Mouse (Mus musculus) colon, adult 2 months (tissue): Measurements from ENCODE around the gene Sfrp2. TPM values are rescaled to one million over a fixed set of nuclear protein-coding genes. Genes with fewer than 3 reads are reported as not detected.

Experiments
- polyA plus RNA-seq: library from polyadenylated mRNA; depleted of rRNA; stranded (reverse); fragments of >200 nt; gene quantifications from 2 replicates; pipeline ENCODE4 v1.2.3, GENCODE M21; 2012; rRNA removed

The Sfrp2 gene
- 16.6 and 22.9 TPM in 2 replicates for polyA plus RNA-seq

DNA sequence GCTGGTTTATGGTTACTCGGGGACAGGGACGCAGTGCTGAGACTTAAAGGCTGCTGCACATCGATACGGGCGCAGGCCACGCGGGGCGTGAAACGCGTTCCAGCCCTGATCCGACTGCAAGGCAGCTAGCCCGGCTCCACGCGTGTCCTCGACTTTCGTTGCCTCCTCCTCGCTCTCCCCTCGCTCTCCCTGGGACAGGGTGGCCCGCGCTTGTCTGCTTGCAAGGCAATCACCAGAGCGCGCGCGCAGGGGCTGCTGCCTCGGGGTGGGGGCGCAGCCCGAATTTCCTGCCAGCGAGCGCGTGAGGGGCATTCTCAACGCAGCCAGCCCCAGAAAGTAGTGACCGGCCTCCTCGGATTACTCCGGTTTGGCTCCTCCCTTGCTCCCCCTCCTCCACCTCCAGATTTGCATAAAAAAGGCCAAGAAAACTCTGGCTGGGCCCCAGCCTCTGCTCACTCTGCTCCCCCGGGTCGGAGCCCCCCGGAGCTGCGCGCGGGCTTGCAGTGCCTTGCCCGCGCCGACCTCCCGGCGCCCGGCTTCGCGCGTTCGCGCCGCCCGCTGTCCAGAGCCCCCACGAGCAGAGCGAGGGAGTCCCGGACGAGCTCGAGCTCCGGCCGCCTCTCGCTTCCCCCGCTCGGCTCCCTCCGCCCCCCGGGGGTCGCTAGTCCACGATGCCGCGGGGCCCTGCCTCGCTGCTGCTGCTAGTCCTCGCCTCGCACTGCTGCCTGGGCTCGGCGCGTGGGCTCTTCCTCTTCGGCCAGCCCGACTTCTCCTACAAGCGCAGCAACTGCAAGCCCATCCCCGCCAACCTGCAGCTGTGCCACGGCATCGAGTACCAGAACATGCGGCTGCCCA, at the start of gene Sfrp2:
Sfrp2 (plus strand) TSS at position 451 of the 855 bp plus-strand sequence.

Other genes with a start within 250 kb of the Sfrp2 start
- 4.9 and 7.8 TPM in 2 replicates for gene Tlr2, start 75.4 kb downstream of the Sfrp2 start, polyA plus RNA-seq